Mouse (Mus musculus) retina, postnatal 7 days (tissue): ENCODE measurements around the gene Mpdz.

Experiments used
- DNase-seq: peaks from one replicate; pipeline ENCODE4 v3.0.0-alpha.2; 2012; ENCODE audit warnings: low read depth, low spot score

Gene Mpdz

GRCm38 (mm10) chr4:81392869-81393268 is 49.7 kb downstream of the Mpdz start:
- DNase-seq = no peak

DNA sequence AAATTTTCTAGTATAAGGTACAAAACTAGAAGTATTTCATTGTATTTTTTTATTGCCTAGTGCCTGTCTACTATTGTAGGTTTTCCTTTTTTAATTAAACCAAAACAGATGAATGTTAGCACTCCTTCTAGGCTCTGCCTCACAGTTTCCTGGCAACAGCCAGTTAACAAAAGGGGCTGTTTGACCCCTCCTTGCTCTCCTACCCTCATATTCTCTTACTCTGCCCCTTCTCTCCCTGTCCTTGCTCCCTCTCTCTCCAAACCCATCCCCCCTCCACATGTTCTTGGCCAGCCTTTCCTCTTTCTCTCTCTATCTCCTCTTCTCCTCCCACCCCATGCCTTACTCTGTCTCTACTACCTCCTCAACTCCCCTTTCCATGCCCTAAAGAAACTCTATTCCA is 53.4 kb downstream of the Mpdz start:
- no peak for DNase-seq

DNA sequence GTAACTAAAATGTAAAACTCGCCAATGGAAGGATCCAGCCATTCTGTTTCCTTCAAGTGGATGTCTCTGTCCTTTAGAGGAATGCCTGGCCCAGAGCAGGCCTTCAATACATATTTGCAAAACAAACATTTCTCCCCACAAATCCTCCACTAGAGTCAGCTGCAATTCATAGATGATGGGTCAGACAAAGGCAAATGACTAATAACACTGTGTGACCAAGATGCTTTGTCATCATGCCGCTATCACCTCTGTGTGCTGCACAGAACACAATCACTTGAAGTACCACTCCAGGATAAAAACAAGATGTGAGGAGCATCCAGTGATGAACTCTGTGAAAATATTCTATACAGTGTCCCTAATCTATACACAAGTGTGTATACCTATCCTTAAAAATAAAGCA is 55.0 kb downstream of the Mpdz start:
- no peak for DNase-seq

DNA sequence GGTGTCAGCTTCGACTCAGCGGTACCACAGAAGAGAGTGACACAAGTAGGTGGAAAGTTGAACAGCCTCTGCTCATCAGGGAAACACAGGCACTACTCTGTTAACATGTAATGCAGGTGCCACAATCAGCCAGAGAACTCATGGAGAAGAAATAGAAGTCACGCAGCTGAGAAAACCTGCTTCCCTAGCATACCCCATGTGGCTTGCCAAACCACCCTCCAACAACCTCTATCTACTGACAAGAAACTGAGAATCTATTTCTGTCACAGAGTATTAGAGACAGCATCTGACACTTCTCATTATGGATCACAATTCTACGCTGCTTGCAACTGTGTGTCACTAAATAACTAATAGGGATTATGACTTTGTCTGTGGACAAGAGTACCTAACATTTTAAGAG is 70.3 kb downstream of the Mpdz start:
- DNase-seq = no peak

DNA sequence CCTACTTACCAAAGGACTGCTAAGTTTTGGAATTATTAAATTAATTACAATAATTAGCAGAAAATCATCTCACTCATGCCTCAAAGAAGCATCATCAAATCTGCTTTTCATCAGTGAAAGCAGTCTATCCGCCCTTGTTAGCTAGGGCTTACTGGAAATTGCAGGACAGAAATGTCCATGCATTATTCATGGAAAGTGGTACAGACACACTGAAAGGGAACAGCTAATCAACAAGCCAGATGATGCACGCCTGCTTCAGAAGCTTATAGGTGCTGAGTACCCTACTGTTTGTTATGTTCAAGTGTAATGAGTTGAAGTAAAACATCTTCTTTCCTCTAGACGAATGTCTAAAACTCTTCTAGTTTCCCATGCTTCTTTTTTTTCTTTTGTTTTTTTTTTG is 91.2 kb downstream of the Mpdz start:
- no peak for DNase-seq

GRCm38 (mm10) chr4:81348646-81349045 is 94.0 kb downstream of the Mpdz start:
- no peak for DNase-seq

- DNase-seq = no peak
Measured at GRCm38 (mm10) chr4:81345141-81345540, 97.5 kb downstream of the Mpdz start.

DNA sequence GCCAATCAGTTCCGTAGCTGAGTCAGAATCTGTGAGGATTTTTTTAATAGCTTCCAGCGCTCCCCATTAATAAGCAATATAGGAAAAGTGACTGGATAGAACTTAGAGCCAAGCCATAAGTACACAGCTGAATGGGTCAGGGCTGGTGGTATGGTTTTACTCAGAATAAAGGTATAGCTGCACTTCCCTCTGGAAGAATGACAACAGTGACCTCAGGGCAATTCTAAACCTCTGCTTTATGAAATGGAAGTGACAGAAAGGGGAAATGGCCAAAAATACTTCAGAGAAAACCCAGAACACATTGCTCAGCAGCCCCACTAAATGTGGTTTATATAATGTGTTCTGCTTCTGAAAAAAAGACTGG is 109.0 kb downstream of the Mpdz start:
- no peak for DNase-seq

DNA sequence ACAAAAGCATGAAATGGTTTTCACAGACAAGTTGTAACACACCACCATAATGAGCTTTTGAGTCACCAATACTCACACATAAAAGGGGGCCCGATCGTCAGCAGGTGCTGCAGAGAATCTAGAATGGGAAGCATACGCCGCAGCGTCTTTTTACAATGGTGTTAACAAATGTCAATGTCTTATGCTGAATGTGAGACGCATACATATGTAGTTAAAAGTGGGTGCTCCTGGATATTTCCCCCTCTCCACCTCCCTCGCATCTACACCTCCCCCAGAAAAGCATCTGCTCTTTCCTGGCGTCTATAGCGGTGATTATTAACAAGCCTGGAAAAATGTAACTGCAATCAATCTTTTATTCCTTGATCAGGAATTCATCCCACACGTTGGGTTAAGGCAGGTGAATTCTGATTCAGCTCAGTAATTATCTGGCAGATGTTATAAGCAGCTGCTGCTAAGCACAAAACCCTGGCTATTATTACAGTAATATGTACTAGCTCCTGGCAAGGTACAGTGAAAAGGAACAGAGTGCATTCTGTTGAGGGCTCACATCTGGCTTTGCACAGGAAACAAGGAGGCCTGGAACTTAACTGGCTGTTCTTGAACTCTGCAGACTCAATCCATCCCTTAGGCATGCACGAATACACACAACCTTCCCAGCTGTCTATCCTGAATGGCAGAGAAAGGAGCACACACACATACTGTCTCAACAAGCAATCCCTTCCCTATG is 109.6 kb downstream of the Mpdz start:
- no peak for DNase-seq

DNA sequence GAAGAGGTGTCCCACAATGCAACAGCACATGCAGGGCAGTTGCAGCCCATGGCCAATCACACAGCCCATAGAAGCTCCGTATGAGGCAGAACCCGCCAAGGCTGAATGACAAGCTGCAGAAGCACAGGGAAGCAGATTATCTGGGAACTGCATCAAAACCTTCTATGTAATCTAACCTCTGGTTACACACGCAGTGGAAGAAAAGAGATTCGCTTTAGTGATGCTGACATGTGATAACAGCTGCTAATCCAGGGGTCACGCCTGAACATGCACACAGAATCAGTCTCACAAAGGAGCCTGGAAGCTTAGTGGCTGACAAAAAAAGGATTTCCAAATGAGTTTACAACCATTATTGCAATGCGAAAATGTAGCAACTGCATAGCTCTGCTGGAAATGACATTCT is 110.2 kb downstream of the Mpdz start:
- no peak for DNase-seq

GRCm38 (mm10) chr4:81327694-81328093 is 114.9 kb downstream of the Mpdz start:
- DNase-seq = no peak

GRCm38 (mm10) chr4:81323853-81324252 is 118.8 kb downstream of the Mpdz start:
- DNase-seq = no peak

DNA sequence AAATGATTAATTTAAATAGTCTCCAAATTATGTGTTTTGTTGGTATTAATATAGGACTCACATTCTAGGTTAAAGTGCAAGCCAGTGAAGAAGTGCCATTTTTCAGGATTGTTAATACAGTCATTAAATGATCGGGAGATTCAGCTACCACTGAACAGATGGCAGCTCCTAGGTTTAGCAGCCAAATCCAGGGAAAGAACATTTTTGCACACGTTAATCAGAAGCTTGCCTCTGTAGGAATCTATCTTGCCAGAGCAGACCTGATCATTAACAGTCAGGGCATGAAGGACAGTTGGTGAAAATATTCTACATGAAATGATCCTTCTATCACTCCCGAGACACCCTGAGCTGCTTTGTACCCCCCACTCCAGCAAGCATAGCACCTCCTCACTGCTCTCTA is 120.4 kb downstream of the Mpdz start:
- no peak for DNase-seq

GRCm38 (mm10) chr4:81314618-81315017 is 128.0 kb downstream of the Mpdz start:
- no peak for DNase-seq

DNA sequence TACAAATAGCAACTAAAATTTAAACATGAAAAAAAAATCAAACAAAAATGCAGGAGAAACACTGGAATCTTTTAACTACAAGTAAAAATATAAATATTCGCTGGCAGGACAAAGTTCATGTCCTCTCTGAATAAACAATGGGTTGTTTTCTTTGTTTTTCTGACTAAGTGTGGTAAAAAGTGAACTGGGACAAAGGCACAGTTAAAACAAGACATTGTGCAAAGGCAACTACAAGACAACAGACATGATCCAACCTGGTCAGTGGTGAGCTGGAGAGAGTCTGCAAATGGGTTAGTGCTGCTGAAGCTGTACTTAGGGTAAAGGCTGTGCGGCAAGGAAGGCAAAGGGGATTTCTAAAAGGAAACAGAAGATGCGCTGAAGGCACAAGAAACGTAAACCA is 129.4 kb downstream of the Mpdz start:
- no peak for DNase-seq

- no peak for DNase-seq
Measured at GRCm38 (mm10) chr4:81310168-81310474, 132.5 kb downstream of the Mpdz start.

- DNase-seq = no peak
Measured at GRCm38 (mm10) chr4:81309473-81310167, 133.0 kb downstream of the Mpdz start.

DNA sequence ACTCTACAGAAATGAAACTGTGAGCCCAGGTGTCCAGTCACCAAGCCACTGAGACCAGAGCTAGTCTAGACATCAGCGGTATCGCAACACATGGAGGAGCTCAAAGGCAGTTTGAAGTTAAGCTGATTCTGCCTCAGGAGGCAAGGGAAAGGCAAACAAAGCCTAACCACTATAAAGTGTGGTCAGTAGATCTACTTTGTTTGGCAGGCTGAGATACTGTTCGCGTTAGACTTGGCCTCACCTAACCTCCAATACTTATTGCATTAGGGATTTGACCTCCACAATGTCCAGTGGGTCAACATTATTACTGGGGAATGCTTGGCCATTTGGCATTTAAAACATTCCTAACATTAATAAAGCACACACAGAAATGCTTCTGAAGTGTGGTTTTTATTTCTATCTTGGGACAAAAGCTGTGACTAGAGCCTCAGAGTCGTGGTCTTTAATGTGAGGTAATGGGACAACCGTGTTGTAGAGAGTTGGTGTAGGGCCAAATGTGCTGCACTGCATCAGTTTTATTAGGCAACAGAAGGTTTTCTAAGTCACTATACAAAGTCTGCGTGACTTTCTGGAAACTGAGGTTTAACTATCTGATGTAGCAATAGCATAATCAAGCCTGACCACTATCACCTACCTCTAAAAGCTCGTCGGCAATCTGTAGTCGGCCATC is 134.9 kb downstream of the Mpdz start:
- DNase-seq = no peak

- DNase-seq = no peak
Measured at GRCm38 (mm10) chr4:81302056-81302455, 140.6 kb downstream of the Mpdz start.

GRCm38 (mm10) chr4:81298384-81298783 is 144.2 kb downstream of the Mpdz start:
- DNase-seq = no peak

DNA sequence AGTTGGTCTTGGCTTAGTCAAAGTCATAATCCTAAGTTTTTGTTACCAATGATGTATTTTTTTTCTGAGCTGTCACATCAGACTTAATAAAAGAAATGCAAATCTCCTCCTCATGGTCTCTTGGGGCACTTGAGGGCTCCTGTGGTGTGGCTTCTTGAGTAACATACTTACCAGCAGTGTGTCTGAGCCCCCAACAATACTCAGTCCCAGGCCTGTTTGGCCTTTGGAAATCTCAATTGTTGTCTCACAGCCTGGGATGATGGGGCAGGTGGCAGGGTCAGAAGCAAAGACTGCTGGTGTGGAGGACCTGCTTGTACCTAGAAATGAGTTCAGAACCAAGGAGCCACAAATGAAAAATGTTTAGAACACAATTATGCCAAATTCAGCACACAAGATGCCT is 149.3 kb downstream of the Mpdz start:
- no peak for DNase-seq

- DNase-seq = no peak
Measured at GRCm38 (mm10) chr4:81285564-81285963, 157.1 kb downstream of the Mpdz start.

GRCm38 (mm10) chr4:81283611-81284010 is 159.0 kb downstream of the Mpdz start:
- DNase-seq = no peak
